Mouse (Mus musculus) MEL (cell line): ENCODE measurements around the gene Mrps27. TPM values are rescaled to one million over a fixed set of nuclear protein-coding genes. Genes with fewer than 3 reads are reported as not detected.

Experiments
- DNase-seq: peaks from one replicate; pipeline ENCODE4 v3.0.0; 2011; ENCODE audit warnings: low read depth, low spot score
- H3K27ac ChIP-seq: 2 replicates; pipeline ENCODE4 v1.5.1; 2012; ENCODE audit warnings: low read depth, mild to moderate bottlenecking, control low read depth, low read length, moderate library complexity; ENCODE audit not compliant: control insufficient read depth
- H3K27me3 ChIP-seq, 2 experiments: fragments of 150-350 bp in 1 of 2; sonication (generic) in 1 of 2; 2 replicates each; pipeline ENCODE4 v1.6.1; 2012; ENCODE audit warnings: low read length in 2 of 2, mild to moderate bottlenecking in 2 of 2, improper control_type of control experiment in 1 of 2, moderate library complexity in 1 of 2; ENCODE audit not compliant: insufficient read depth in 2 of 2, control insufficient read depth in 1 of 2
- H3K36me3 ChIP-seq, 2 experiments: 2 replicates each; pipeline ENCODE4 v1.6.1; 2012 to 2014; ENCODE audit warnings: low read length in 2 of 2, improper control_type of control experiment in 1 of 2, inconsistent platforms in 1 of 2, mild to moderate bottlenecking in 1 of 2; ENCODE audit not compliant: insufficient read depth in 2 of 2, control insufficient read depth in 1 of 2
- H3K4me1 ChIP-seq, 2 experiments: fragments of 150-350 bp in 1 of 2; sonication (generic) in 1 of 2; 2 replicates each; pipeline ENCODE4 v1.6.1; 2012; ENCODE audit warnings: low read length in 2 of 2, improper control_type of control experiment in 1 of 2, mild to moderate bottlenecking in 1 of 2; ENCODE audit not compliant: insufficient read depth in 2 of 2, control insufficient read depth in 1 of 2
- H3K4me3 ChIP-seq, 2 experiments: fragments of 150-350 bp in 1 of 2; sonication (generic) in 1 of 2; 2 replicates each; pipeline ENCODE4 v1.5.1; 2012; ENCODE audit warnings: low read depth in 2 of 2, low read length in 2 of 2, mild to moderate bottlenecking in 2 of 2, moderate library complexity in 2 of 2, control low read depth in 1 of 2, improper control_type of control experiment in 1 of 2; ENCODE audit not compliant: control insufficient read depth in 1 of 2, insufficient read depth in 1 of 2
- H3K79me2 ChIP-seq: 2 replicates; pipeline ENCODE4 v1.6.1; 2012; ENCODE audit warnings: mild to moderate bottlenecking, low read length, moderate library complexity; ENCODE audit not compliant: control insufficient read depth, poor library complexity, insufficient read depth
- H3K9ac ChIP-seq: 2 replicates; pipeline ENCODE4 v1.6.1; 2012; ENCODE audit warnings: low read depth, mild to moderate bottlenecking, control low read depth, low read length, moderate library complexity; ENCODE audit not compliant: control insufficient read depth, poor library complexity, severe bottlenecking
- H3K9me3 ChIP-seq: fragments of 150-350 bp; sonication (generic); replicated peaks from 2 replicates; pipeline ENCODE4 v1.6.1; 2012; ENCODE audit warnings: mild to moderate bottlenecking, low read length, improper control_type of control experiment, moderate library complexity; ENCODE audit not compliant: insufficient read depth
- BHLHE40 ChIP-seq: IDR thresholded peaks from 2 replicates; pipeline ENCODE4 v1.6.1; 2012; ENCODE audit warnings: low read depth, mild to moderate bottlenecking, inconsistent platforms, low read length, improper control_type of control experiment, borderline replicate concordance
- CHD1 ChIP-seq: IDR thresholded peaks from 2 replicates; pipeline ENCODE4 v1.6.1; 2012; ENCODE audit warnings: low read depth, mild to moderate bottlenecking, inconsistent platforms, low read length, improper control_type of control experiment
- E2F4 ChIP-seq: IDR thresholded peaks from 2 replicates; pipeline ENCODE4 v1.6.1; 2011; ENCODE audit warnings: low read depth, low read length, improper control_type of control experiment, borderline replicate concordance
- ELF1 ChIP-seq: IDR thresholded peaks from 2 replicates; pipeline ENCODE4 v1.6.1; 2014; ENCODE audit warnings: low read depth, mild to moderate bottlenecking, inconsistent platforms, low read length, improper control_type of control experiment, moderate library complexity
- EP300 ChIP-seq, 2 experiments: IDR thresholded peaks; 2 replicates each; pipeline ENCODE4 v1.6.1; 2011; ENCODE audit warnings: improper control_type of control experiment in 2 of 2, low read length in 2 of 2, low read depth in 1 of 2, mild to moderate bottlenecking in 1 of 2
- ETS1 ChIP-seq: IDR thresholded peaks from 2 replicates; pipeline ENCODE4 v1.6.1; 2012; ENCODE audit warnings: low read depth, mild to moderate bottlenecking, inconsistent platforms, low read length, improper control_type of control experiment, moderate library complexity
- GATA1 ChIP-seq: IDR thresholded peaks from 2 replicates; pipeline ENCODE4 v1.6.1; 2011; ENCODE audit warnings: low read depth, low read length, improper control_type of control experiment
- HCFC1 ChIP-seq: IDR thresholded peaks from 2 replicates; pipeline ENCODE4 v1.6.1; 2012; ENCODE audit warnings: low read depth, mild to moderate bottlenecking, inconsistent platforms, low read length, improper control_type of control experiment, moderate library complexity
- JUND ChIP-seq: IDR thresholded peaks from 2 replicates; pipeline ENCODE4 v1.6.1; 2011; ENCODE audit warnings: low read depth, mild to moderate bottlenecking, improper control_type of control experiment, low read length
- KAT2A ChIP-seq: conservative IDR thresholded peaks from 2 replicates; pipeline ENCODE4 v1.6.1; 2012; ENCODE audit warnings: low read depth, low read length, improper control_type of control experiment, inconsistent platforms
- MAFK ChIP-seq: IDR thresholded peaks from 2 replicates; pipeline ENCODE4 v1.6.1; 2011; ENCODE audit warnings: low read depth, mild to moderate bottlenecking, low read length, improper control_type of control experiment, borderline replicate concordance
- MAX ChIP-seq: IDR thresholded peaks from 2 replicates; pipeline ENCODE4 v1.6.1; 2011; ENCODE audit warnings: low read length, improper control_type of control experiment
- MAZ ChIP-seq: IDR thresholded peaks from 2 replicates; pipeline ENCODE4 v1.6.1; 2012; ENCODE audit warnings: low read depth, mild to moderate bottlenecking, inconsistent platforms, low read length, improper control_type of control experiment
- MYB ChIP-seq: IDR thresholded peaks from 2 replicates; pipeline ENCODE4 v1.6.1; 2011; ENCODE audit warnings: mild to moderate bottlenecking, low read depth, low read length, improper control_type of control experiment
- MYC ChIP-seq: IDR thresholded peaks from 2 replicates; pipeline ENCODE4 v1.6.1; 2011; ENCODE audit warnings: low read depth, mild to moderate bottlenecking, low read length, improper control_type of control experiment, moderate library complexity
- NELFE ChIP-seq: IDR thresholded peaks from 2 replicates; pipeline ENCODE4 v1.6.1; 2011; ENCODE audit warnings: low read depth, low read length, improper control_type of control experiment
- POLR2AphosphoS5 ChIP-seq: IDR thresholded peaks from 2 replicates; pipeline ENCODE4 v1.6.1; 2012; ENCODE audit warnings: low read depth, borderline replicate concordance, mild to moderate bottlenecking, inconsistent platforms, low read length, moderate library complexity, mixed read lengths
- RAD21 ChIP-seq: IDR thresholded peaks from 2 replicates; pipeline ENCODE4 v1.6.1; 2011; ENCODE audit warnings: mild to moderate bottlenecking, low read depth, low read length, improper control_type of control experiment
- SIN3A ChIP-seq: IDR thresholded peaks from 2 replicates; pipeline ENCODE4 v1.6.1; 2012; ENCODE audit warnings: low read length, improper control_type of control experiment, inconsistent platforms
- SMC3 ChIP-seq: IDR thresholded peaks from 2 replicates; pipeline ENCODE4 v1.6.1; 2011; ENCODE audit warnings: low read depth, low read length, improper control_type of control experiment
- UBTF ChIP-seq: IDR thresholded peaks from 2 replicates; pipeline ENCODE4 v1.6.1; 2012; ENCODE audit warnings: low read depth, mild to moderate bottlenecking, inconsistent platforms, low read length, improper control_type of control experiment, moderate library complexity, borderline replicate concordance; ENCODE audit not compliant: insufficient read depth
- USF1 ChIP-seq: IDR thresholded peaks from 2 replicates; pipeline ENCODE4 v1.6.1; 2014; ENCODE audit warnings: low read depth, mild to moderate bottlenecking, inconsistent platforms, low read length, improper control_type of control experiment, moderate library complexity
- ZKSCAN1 ChIP-seq: IDR thresholded peaks from 2 replicates; pipeline ENCODE4 v1.6.1; 2012; ENCODE audit warnings: low read depth, mild to moderate bottlenecking, inconsistent platforms, low read length, improper control_type of control experiment, moderate library complexity
- ZMIZ1 ChIP-seq: IDR thresholded peaks from 2 replicates; pipeline ENCODE4 v1.6.1; 2012; ENCODE audit warnings: low read depth, mild to moderate bottlenecking, inconsistent platforms, low read length, improper control_type of control experiment, moderate library complexity
- polyA plus RNA-seq, 2 experiments: library from polyadenylated mRNA; stranded (reverse) in 1 of 2; unstranded in 1 of 2; fragments of >175 nt in 1 of 2; fragments of >200 nt in 1 of 2; gene quantifications; 2 replicates each; pipeline versions ENCODE4 v1.2.1 to v1.2.4; 2012; ENCODE audit warnings: low replicate concordance in 2 of 2, low read depth in 1 of 2; ENCODE audit not compliant: insufficient read length in 2 of 2, insufficient read depth in 1 of 2, missing spikeins in 1 of 2
- total RNA-seq: library from RNA; depleted of rRNA; stranded (reverse); fragments of 300-350 nt; gene quantifications from 2 replicates; pipeline ENCODE4 v1.2.3, GENCODE M21; 2012

Mrps27 gene
- total and polyA plus RNA-seq, 3 experiments = 27.9 to 44.1 TPM; not detected in 1

DNA sequence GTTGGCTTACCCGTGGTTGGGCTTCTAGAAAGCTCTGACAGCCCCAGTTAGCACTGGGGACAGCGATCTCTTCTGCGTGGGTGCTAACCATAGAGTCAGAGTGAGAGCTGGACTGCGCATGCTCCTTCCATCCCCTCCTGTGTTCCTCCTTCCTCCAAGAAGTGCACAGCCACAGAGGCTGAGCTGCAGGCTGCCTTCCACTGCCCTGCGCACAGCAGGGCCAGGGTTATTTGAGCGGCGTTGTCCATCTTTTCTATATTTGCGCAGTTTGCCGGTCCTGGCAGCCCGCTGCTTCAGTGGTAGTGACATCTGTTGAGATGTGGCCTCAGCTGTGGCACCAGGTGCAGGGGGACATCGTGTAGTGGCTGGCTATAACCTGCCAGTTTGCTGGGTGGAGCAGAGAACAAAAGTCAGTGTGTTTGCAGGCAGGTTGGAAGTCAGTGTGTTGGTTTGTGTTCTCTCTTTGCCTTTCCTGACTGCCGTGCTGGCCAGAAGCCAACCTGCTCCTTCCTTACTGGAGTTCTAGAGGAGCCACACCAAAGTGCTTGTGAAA lies 53.6 kb downstream of the Mrps27 start:
- TF ChIP-seq ZMIZ1 (no peak), UBTF (no peak), BHLHE40 (no peak), KAT2A (no peak), MAFK (no peak), MAZ (no peak), ELF1 (no peak), CHD1 (no peak), USF1 (no peak), JUND (no peak), NELFE (no peak)
- TF ChIP-seq, all 39 proteins: peak for 0
- Histone ChIP-seq H3K9me3 (no peaks in the 10 kb centered on the region), H3K27me3 (no peaks in the 10 kb centered on the region), H3K4me1 (no peaks in the 10 kb centered on the region), H3K9ac (no peak overlapping the region), H3K79me2 (no peaks in the 10 kb centered on the region), H3K4me3 (no peak overlapping the region), H3K27ac (no peak overlapping the region), H3K36me3 (no peaks in the 10 kb centered on the region; a peak in 1 of 4 replicates)
- DNase-seq = no peak

DNA sequence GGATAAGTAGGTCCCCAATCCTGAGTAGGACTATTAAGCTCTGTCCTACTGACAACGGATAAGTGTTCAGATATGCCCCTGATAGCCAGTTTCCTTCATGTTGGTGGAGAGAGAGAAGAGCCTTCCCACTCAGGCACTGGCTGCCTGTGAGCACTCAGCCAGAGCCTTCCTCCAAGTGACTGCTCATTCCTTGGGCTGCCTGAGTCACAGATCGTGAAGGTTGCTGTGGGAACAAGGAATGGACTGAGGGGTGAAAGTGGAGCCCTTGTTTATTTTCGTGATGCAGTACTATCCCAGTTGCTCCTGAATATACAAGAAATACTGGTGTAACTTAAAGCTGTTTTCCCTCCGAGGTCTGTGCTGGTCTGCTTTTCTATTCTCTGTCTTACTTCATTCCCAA lies 54.8 kb downstream of the Mrps27 start:
- no peak overlapping the region for H3K9ac ChIP-seq
- TF ChIP-seq SIN3A (no peak), GATA1 (no peak), MYB (no peak), ZKSCAN1 (no peak)
- H3K4me1 ChIP-seq = no peaks in the 10 kb centered on the region
- no peak overlapping the region for H3K4me3 ChIP-seq
- no peaks in the 10 kb centered on the region; a peak in 1 of 4 replicates for H3K36me3 ChIP-seq
- H3K27ac ChIP-seq = no peak overlapping the region
- no peaks in the 10 kb centered on the region for H3K79me2 ChIP-seq
- H3K9me3 ChIP-seq = no peaks in the 10 kb centered on the region
- no peak for DNase-seq
- no peaks in the 10 kb centered on the region for H3K27me3 ChIP-seq

DNA sequence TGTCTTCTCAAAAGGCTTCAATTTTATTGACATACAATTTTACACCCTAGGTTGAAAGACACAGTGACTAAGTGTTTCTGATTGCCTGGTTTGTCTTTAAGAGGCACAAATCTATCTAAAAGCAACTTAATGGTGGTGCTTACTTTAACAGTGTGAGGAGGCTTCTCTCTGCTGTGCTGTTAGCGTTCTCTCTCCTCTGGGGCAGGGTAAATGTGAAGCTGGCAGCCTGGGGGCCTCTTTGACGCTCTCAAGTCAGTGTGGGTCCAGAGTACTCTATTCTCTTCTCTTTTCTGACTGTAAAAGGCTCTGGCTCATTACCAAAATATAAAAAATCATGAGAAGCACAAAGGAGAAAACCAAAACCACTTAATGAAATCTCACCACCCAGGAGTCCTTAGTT lies 64.6 kb downstream of the Mrps27 start:
- Histone ChIP-seq H3K9me3 (no peaks in the 10 kb centered on the region), H3K4me1 (peaks cover 0 to 4% of the 10 kb centered on the region in 2 experiments; a peak in 3 of 4 replicates), H3K27ac (no peak overlapping the region), H3K4me3 (no peak overlapping the region), H3K9ac (no peak overlapping the region)
- TF ChIP-seq ETS1 (no peak), KAT2A (no peak), EP300 (IDR thresholded peaks at IDR 0.05; ENCODE audit: low read depth in 1 of 2, low read length in 2 of 2) (no peak), RAD21 (no peak), SMC3 (no peak), HCFC1 (no peak), UBTF (no peak), MYB (no peak), MYC (no peak), POLR2AphosphoS5 (no peak), NELFE (no peak), E2F4 (no peak), MAX (no peak), JUND (no peak), GATA1 (no peak)
- TF ChIP-seq, all 39 proteins: peak for 0
- no peak for DNase-seq
- Histone ChIP-seq H3K27me3 (no peaks in the 10 kb centered on the region), H3K36me3 (peaks cover 0 to 3% of the 10 kb centered on the region in 2 experiments; a peak in 1 of 4 replicates), H3K79me2 (no peaks in the 10 kb centered on the region)
